Mouse (Mus musculus) lung, postnatal 0 days (tissue): ENCODE measurements around the gene H2-Ob.

ENCODE experiments used
- CTCF ChIP-seq: IDR thresholded peaks from 2 replicates; pipeline ENCODE4 v1.5.1; 2016; ENCODE audit warnings: antibody characterized with exemption, mild to moderate bottlenecking
- EP300 ChIP-seq: IDR thresholded peaks from 2 replicates; pipeline ENCODE4 v1.6.1; 2016; ENCODE audit warnings: antibody characterized with exemption, mild to moderate bottlenecking, control low read depth

- TF ChIP-seq CTCF (no peak), EP300 (no peak)
These were observed 37.1 kb upstream of the H2-Ob start for GRCm38 (mm10) chr17:34201506-34202055.
